Comparison of ENCODE assay signal across 8 mouse cellular contexts in the genomic region with DNA sequence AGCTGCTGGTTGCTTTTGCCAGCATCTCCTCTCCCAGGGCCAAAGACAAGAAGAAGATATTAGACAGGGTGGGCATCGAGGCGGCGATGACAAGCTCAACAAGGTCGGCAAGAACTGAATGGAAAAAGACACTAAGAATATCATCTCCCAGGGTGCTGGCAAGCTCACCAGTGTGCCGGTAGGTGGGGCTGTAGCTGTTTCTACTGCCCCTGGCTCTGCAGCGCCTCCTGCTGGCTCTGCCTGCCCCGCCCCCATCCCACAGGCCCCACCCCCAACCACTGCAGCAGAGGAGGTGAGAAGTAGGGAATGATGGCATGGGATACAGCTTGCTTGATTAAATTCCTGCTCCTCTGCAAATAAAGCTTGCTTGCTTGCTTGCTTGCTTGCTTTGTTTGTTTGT. TPM values are rescaled to one million over a fixed set of nuclear protein-coding genes. Genes with fewer than 3 reads are reported as not detected.
DNase-seq lines count a peak whose midpoint lies in the region.

No protein-coding gene starts in this region.

- DNase-seq in heart, adult 8-10 months (ENCODE audit: low spot score) = peak; percentile 33
- no peak for DNase-seq in heart, adult 9 months (ENCODE audit: low spot score in 2 of 2)
- DNase-seq in urinary bladder, postnatal 36 days (ENCODE audit: low spot score in 2 of 2) = peak; percentile 15 to 32
- DNase-seq in urinary bladder, adult 18-20 months (ENCODE audit: low spot score in 2 of 2) = no peak
- DNase-seq in embryo, embryonic 10.5 days (ENCODE audit: low spot score) = peak; percentile 61
- DNase-seq in layer of hippocampus, postnatal 10 days (ENCODE audit: low spot score in 2 of 2) = peak; percentile 57 to 65
- DNase-seq in right cerebral cortex, postnatal 25 days = peak; percentile 17
- DNase-seq in neural tube, embryonic 10.5 days (ENCODE audit: extremely low spot score, low spot score) = no peak

RNA-seq across cellular contexts. Expression of gene Serhl, which starts 3.4 kb away (rescaled TPM):
- 10 to 100 TPM; 47.4 to 64.0 (median 62.0) TPM for total RNA-seq in heart, adult 8-10 months (2022)
- total RNA-seq in layer of hippocampus, postnatal 10 days (2021) = 10 to 100 TPM; 11.6 to 12.0 TPM

RNA-seq across cellular contexts. Expression of gene Rrp7a, which starts 36.7 kb away (rescaled TPM):
- 10 to 100 TPM; 38.9 to 42.7 (median 40.5) TPM for total RNA-seq in heart, adult 8-10 months (2022)
- total RNA-seq in layer of hippocampus, postnatal 10 days (2021) = 100 to 1,000 TPM; 123 to 128 TPM

RNA-seq across cellular contexts. Expression of gene Nfam1, which starts 52.8 kb away (rescaled TPM):
- 1 to 10 TPM; 1.1 to 4.8 (median 1.5) TPM for total RNA-seq in heart, adult 8-10 months (2022)
- 1 to 10 TPM; 1.6 to 2.4 TPM for total RNA-seq in layer of hippocampus, postnatal 10 days (2021)

Comparison
In these comparisons a context has a peak if more than half of its experiments do, and no peak if none do; other contexts are left out.
1. DNase-seq: peak in heart, adult 8-10 months (single experiment), urinary bladder, postnatal 36 days (2 of 2), embryo, embryonic 10.5 days (single experiment), layer of hippocampus, postnatal 10 days (2 of 2) and right cerebral cortex, postnatal 25 days (single experiment); none in heart, adult 9 months (0 of 2), urinary bladder, adult 18-20 months (0 of 2) and neural tube, embryonic 10.5 days (single experiment).